Mouse (Mus musculus) thymus, adult 2 months (tissue): ENCODE measurements around the gene Pde1c.

ENCODE experiments used
- CTCF ChIP-seq: fragments of 200-500 bp; IDR thresholded peaks from 2 replicates; pipeline ENCODE4 v1.5.1; 2012; ENCODE audit warnings: mild to moderate bottlenecking, control low read depth, low read length, moderate library complexity, borderline replicate concordance; ENCODE audit not compliant: control insufficient read depth, poor library complexity, insufficient read depth; ENCODE audit errors: extremely low read depth
- POLR2A ChIP-seq: fragments of 200-500 bp; IDR thresholded peaks from 2 replicates; pipeline ENCODE4 v1.6.1; 2012; ENCODE audit warnings: mild to moderate bottlenecking, low read length, control low read depth, moderate library complexity; ENCODE audit not compliant: control insufficient read depth, poor library complexity, insufficient read depth; ENCODE audit errors: extremely low read depth

DNA sequence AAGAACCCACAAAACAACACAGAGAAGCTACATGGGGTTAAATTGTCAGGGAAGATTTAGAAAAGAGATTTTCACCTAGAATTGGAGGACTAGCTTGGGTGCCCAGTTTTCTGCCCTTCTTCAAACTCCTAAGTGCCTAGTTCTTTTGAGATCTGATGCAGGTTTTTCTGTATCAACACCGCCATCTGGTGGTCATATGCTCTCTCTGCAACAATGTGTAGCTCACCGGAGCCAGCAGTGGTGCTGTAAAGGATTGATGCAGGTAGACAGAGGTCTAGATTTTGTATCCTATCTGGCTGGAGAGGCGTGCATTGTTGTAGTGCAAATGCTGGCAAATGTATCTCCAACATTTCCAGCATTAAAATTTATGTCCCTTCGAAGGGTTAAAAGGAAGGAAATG is 39.4 kb upstream of the Pde1c start:
- no peak for TF ChIP-seq CTCF
- no peak for TF ChIP-seq POLR2A
